Mouse (Mus musculus) heart, embryonic 11.5 days (tissue): ENCODE measurements around the gene Gper1. TPM values are rescaled to one million over a fixed set of nuclear protein-coding genes. Genes with fewer than 3 reads are reported as not detected.

Source experiments
- ATAC-seq: fragments of 200-750 bp; cut with Nextera tagmentation; replicated peaks from 2 replicates; pipeline ENCODE4 v1.8.0; 2017; ENCODE audit warnings: moderate library complexity; ENCODE audit not compliant: insufficient number of reproducible peaks, low FRiP score, low TSS enrichment
- H3K27ac ChIP-seq: fragments of 300-500 bp; sonication (generic); 2 replicates; pipeline ENCODE4 v1.5.1; 2014; ENCODE audit warnings: mild to moderate bottlenecking, low read depth, low read length
- H3K27me3 ChIP-seq: fragments of 300-500 bp; sonication (generic); 2 replicates; pipeline ENCODE4 v1.6.1; 2014; ENCODE audit warnings: mild to moderate bottlenecking, low read length, mixed read lengths; ENCODE audit not compliant: control insufficient read depth, insufficient read depth
- H3K36me3 ChIP-seq: fragments of 300-500 bp; sonication (generic); 2 replicates; pipeline ENCODE4 v1.6.1; 2014; ENCODE audit warnings: mild to moderate bottlenecking, low read length, moderate library complexity, mixed read lengths; ENCODE audit not compliant: control insufficient read depth, insufficient read depth
- H3K4me1 ChIP-seq: fragments of 300-500 bp; sonication (generic); 2 replicates; pipeline ENCODE4 v1.6.1; 2014; ENCODE audit warnings: low read length; ENCODE audit not compliant: control insufficient read depth, insufficient read depth
- H3K4me2 ChIP-seq: fragments of 300-500 bp; sonication (generic); 2 replicates; pipeline ENCODE4 v1.6.1; 2014; ENCODE audit warnings: mild to moderate bottlenecking, moderate library complexity
- H3K4me3 ChIP-seq: fragments of 300-500 bp; sonication (generic); 2 replicates; pipeline ENCODE4 v1.5.1; 2014; ENCODE audit warnings: low read depth, low read length
- H3K9ac ChIP-seq: fragments of 300-500 bp; sonication (generic); 2 replicates; pipeline ENCODE4 v1.6.1; 2014; ENCODE audit warnings: mild to moderate bottlenecking, low read depth, low read length, moderate library complexity
- H3K9me3 ChIP-seq: fragments of 300-500 bp; sonication (generic); replicated peaks from 2 replicates; pipeline ENCODE4 v1.6.1; 2016; ENCODE audit warnings: low read length; ENCODE audit not compliant: control insufficient read depth
- WGBS: fragments of 180-500 bp; shearing (Covaris S2); extraction: QIAGEN DNeasy Blood & Tissue Kit; methylation state at CpG from one replicate; pipeline ENCODE4 v1.1.7; 2014; ENCODE audit not compliant: insufficient replicate concordance; 5-methylcytosine and 5-hydroxymethylcytosine counted together
- polyA plus RNA-seq: library from polyadenylated mRNA; unstranded; fragments of >200 nt; fragmentation: Nextera tagmentation; extraction: Ambion mirVana; gene quantifications from 2 replicates; pipeline ENCODE4 v1.2.1, GENCODE M21; 2014

Gper1 gene
- polyA plus RNA-seq, 1 experiment from 2014 or later = 0.57 TPM

DNA sequence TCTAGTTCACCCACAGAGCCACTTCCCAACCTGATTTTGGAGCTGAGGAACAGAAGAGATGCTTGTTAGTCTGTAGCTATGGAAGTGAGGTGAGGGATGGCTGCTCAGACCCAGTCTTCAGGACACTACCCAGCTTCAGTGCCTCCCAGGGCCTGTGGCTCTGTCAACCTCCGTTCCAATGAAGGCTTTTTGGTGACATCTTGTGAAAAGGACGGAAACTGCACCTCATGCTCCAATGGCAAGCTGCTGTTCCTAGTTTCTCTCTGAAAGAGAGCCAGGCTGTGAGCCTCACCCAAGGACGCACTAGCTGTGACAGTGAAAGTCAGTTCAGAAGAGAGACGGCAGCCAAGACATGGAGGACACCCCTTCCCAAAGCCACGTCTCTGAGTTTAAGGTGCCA lies 45.0 kb downstream of the Gper1 start:
- Histone ChIP-seq H3K27me3 (no peaks in the 10 kb centered on the region), H3K9me3 (no peaks in the 10 kb centered on the region), H3K4me3 (no peak overlapping the region), H3K4me2 (no peak overlapping the region), H3K27ac (no peak overlapping the region), H3K9ac (no peak overlapping the region), H3K4me1 (no peaks in the 10 kb centered on the region), H3K36me3 (peaks cover 15% of the 10 kb centered on the region)
- 45% methylated on average over 5 of the region's 5 CpGs for WGBS
- no peak for ATAC-seq

DNA sequence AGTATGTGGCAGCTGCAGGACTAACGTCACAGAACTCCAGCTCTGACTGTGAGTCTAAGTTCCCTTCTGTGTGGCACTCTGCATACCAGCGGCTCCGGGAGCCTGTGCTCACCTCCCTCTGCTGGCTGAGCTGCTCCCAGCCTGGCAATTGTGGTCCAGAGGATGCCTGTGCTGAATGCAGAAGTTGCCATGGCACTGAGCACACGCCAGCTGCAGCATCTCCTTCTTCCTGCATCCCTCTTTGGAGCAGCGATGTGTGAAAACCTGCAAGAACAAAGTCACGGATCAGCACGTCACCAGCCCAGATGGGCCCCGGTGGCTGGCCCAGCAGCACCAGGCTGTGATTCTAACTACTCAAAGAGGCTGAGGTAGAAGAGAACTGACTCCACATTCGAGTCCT lies 51.8 kb downstream of the Gper1 start:
- Histone ChIP-seq H3K27ac (no peak overlapping the region), H3K9ac (no peak overlapping the region), H3K9me3 (no peaks in the 10 kb centered on the region), H3K4me2 (no peak overlapping the region), H3K4me3 (no peak overlapping the region), H3K36me3 (peaks cover 34% of the 10 kb centered on the region), H3K27me3 (no peaks in the 10 kb centered on the region), H3K4me1 (no peaks in the 10 kb centered on the region)
- WGBS = 79% methylated on average over 9 of the region's 9 CpGs
- ATAC-seq = no peak

Other genes starting within 250 kb of the Gper1 start
- 33.4 and 40.9 TPM in 2 replicates for gene Sun1, start 222.5 kb upstream of the Gper1 start, polyA plus RNA-seq
- gene Get4, start 170.8 kb upstream of the Gper1 start, polyA plus RNA-seq = 138 and 139 TPM in 2 replicates
- 1.4 and 2.5 TPM in 2 replicates for gene Adap1, start 97.5 kb upstream of the Gper1 start, polyA plus RNA-seq
- gene Cox19, start 71.7 kb upstream of the Gper1 start, polyA plus RNA-seq = 85.3 and 95.2 TPM in 2 replicates
- not detected in 2 replicates for gene Cyp2w1, start 70.5 kb upstream of the Gper1 start, polyA plus RNA-seq
- 7.2 and 7.5 TPM in 2 replicates for gene Gpr146, start 45.5 kb upstream of the Gper1 start, polyA plus RNA-seq
- gene C130050O18Rik, start 17.9 kb upstream of the Gper1 start, polyA plus RNA-seq = 0.17 and 0.21 TPM in 2 replicates
- gene 3110082I17Rik, start 37.4 kb downstream of the Gper1 start, polyA plus RNA-seq = 19.3 and 21.9 TPM in 2 replicates
- 6.3 and 7.2 TPM in 2 replicates for gene Zfand2a, start 61.4 kb downstream of the Gper1 start, polyA plus RNA-seq
- gene Uncx, start 120.3 kb downstream of the Gper1 start, polyA plus RNA-seq = 0.09 TPM in 1 of 2 replicates, not detected in the other